Mouse (Mus musculus): ENCODE results near the gene Fam171a1. TPM values are rescaled to one million over a fixed set of nuclear protein-coding genes. Genes with fewer than 3 reads are reported as not detected.
"Not testable (repeated sequence)": the region's sequence is repeated elsewhere in the genome, so short reads cannot be mapped to it uniquely, and the experiment has no call there.

Gene Fam171a1
- polyA plus RNA-seq, 1 experiment from 2014 or later, result 40.7 TPM

DNA sequence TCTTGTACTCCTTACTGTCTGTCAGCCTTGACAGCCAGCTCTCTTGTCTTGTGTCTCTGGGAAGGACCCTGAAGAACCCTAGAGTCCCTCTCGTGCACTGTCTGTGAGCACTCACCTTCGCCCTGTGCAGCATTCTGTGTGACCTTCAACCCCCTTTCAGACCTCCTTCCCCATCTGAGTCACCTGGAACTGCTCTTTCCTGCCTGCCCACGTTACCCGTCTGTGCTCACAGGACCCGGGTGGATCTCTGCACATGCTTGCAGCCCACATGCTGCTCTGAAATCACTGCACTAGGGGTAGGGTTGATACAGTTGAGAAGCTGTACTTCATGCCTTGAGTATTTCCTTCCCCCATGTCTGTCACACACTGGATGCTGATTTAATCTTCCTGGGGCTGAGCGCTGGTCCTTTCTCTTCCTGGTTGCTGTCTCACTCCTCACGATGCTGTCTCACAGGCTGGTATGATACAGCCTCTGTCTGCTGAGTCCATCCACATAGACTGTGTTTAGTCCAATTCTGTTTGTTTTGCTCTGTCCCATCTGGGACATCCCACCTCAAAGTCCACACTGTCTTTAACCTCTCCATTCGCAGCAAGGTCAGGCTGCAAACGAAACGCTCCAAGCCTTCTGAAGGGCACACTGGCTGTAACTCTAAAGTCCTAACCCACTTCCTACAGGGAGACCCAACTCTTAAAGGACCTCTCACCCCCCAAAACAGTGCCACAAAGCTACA, 74.9 kb downstream of the Fam171a1 start:
- Histone ChIP-seq H3K36me3 (peaks cover 45% of the 10 kb centered on the region), H3K27me3 (ENCODE audit: low read depth, poor library complexity, severe bottlenecking) (no peaks in the 10 kb centered on the region), H3K27ac (no peak overlapping the region), H3K4me3 (no peak overlapping the region), H3K9me3 (replicated peaks) (no peaks in the 10 kb centered on the region), H3K4me1 (no peaks in the 10 kb centered on the region)
- WGBS, result 91% methylated on average over 10 of the region's 10 CpGs
- no peak for DNase-seq (ENCODE audit: low spot score)

DNA sequence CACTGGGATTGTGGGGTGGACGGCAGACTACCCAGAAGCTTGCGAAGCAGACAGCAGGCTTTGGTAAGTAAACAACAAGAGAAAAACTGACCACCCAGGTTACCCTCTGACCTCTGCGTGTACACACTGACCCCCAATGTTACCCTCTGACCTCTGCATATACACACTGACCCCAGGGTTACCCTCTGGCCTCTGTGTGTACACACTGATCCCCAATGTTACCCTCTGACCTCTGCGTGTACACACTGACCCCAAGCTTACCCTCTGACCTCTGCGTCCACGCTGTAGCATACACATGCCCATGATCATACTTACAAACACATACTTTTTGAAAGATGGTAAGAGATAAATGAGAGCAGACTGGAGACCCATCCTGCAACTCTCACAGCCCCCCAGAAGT, 77.1 kb downstream of the Fam171a1 start:
- H3K36me3 ChIP-seq, result peaks cover 43% of the 10 kb centered on the region
- 87% methylated on average over 6 of the region's 6 CpGs for WGBS
- H3K9me3 ChIP-seq (replicated peaks), result no peaks in the 10 kb centered on the region
- no peaks in the 10 kb centered on the region for H3K27me3 ChIP-seq (ENCODE audit: low read depth, poor library complexity, severe bottlenecking)
- no peak overlapping the region for H3K27ac ChIP-seq
- no peak for DNase-seq (ENCODE audit: low spot score)
- peaks cover 8% of the 10 kb centered on the region for H3K4me1 ChIP-seq
- H3K4me3 ChIP-seq, result no peak overlapping the region

DNA sequence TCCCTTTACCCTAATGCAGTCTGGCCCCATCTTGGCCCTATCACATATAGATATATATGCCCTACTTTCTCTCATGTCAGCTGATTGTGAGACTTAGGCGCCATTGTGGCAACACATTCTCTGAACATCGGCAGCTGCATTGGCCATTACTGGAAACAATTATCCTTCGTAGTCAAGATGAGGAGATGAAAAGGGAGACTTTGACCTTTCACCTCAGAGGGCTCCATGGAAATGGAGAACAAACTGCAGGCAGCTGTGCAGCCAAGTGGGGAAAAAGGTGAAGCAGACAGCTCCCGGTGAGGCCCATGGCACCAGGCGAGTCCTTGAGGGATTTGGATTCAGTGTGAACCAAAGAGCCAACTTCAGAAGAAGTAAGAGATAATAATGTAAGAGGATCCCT, 81.5 kb downstream of the Fam171a1 start:
- H3K4me3 ChIP-seq, result no peak overlapping the region
- WGBS, result 26% methylated on average over 5 of the region's 5 CpGs
- peaks cover 8% of the 10 kb centered on the region for H3K4me1 ChIP-seq
- no peaks in the 10 kb centered on the region for H3K9me3 ChIP-seq (replicated peaks)
- DNase-seq (ENCODE audit: low spot score), result no peak
- peaks cover 44% of the 10 kb centered on the region for H3K36me3 ChIP-seq
- H3K27me3 ChIP-seq (ENCODE audit: low read depth, poor library complexity, severe bottlenecking), result no peaks in the 10 kb centered on the region
- H3K27ac ChIP-seq, result no peak overlapping the region

DNA sequence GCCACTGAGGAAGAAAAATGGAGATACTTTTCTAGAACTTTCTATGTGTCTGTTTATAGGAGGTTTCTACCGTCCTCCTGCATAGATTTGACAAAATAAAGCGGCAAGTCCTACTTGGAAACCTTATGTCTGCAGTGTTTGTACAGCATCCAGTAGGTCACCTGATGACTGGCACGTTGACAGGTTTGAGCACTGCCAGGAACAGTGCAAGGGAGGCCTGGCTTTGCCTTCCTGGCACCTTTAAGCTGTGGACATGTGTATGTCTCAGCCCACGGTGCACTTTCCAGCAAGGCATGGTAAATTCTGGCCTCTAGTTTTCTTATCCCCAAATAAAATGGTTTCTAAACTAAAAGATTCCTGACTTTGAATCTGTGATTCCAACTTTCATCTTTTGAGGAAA, 86.4 kb downstream of the Fam171a1 start:
- Histone ChIP-seq H3K36me3 (peaks cover 49% of the 10 kb centered on the region), H3K4me1 (peaks cover 3% of the 10 kb centered on the region), H3K9me3 (replicated peaks) (no peaks in the 10 kb centered on the region), H3K4me3 (no peak overlapping the region), H3K27me3 (ENCODE audit: low read depth, poor library complexity, severe bottlenecking) (no peaks in the 10 kb centered on the region), H3K27ac (no peak overlapping the region)
- 93% methylated on average over 4 of the region's 4 CpGs for WGBS
- DNase-seq (ENCODE audit: low spot score), result no peak

DNA sequence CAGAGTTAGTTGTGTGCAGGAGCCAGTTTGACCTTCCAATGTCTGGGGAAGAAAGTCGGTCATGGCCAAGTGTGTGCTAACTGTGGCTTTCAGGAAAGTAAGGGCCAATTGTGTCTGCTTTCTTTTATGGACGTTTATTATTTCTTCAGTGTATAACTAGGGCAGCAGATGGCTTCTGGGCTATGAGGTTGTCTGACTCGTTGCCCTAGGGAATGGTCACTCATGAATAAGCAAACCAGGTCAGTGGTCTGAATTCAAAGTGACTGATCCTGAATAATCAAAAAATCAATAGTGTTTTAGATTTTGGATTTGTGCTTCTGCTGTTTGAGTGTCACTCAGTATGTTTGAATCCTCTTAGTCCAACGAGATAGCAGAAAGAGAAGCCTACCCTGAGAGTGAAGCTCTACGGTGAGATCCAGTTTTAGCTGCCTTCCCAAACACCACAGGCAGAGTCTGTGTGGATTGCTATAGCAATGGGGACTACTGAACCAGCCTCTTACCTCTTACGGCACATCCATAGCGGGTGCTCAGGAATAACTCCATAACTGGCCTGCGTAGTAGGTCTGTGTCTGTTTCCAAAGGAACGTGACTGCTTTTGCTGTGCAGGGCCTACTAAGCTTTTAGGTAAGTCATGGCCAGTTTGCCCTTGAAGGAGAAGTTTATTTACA, 93.1 kb downstream of the Fam171a1 start:
- WGBS, result 93% methylated on average over 9 of the region's 9 CpGs
- no peaks in the 10 kb centered on the region for H3K9me3 ChIP-seq (replicated peaks)
- no peaks in the 10 kb centered on the region for H3K27me3 ChIP-seq (ENCODE audit: low read depth, poor library complexity, severe bottlenecking)
- no peak overlapping the region for H3K27ac ChIP-seq
- no peak overlapping the region for H3K4me3 ChIP-seq
- no peaks in the 10 kb centered on the region for H3K4me1 ChIP-seq
- no peak for DNase-seq (ENCODE audit: low spot score)
- peaks cover 25% of the 10 kb centered on the region for H3K36me3 ChIP-seq

DNA sequence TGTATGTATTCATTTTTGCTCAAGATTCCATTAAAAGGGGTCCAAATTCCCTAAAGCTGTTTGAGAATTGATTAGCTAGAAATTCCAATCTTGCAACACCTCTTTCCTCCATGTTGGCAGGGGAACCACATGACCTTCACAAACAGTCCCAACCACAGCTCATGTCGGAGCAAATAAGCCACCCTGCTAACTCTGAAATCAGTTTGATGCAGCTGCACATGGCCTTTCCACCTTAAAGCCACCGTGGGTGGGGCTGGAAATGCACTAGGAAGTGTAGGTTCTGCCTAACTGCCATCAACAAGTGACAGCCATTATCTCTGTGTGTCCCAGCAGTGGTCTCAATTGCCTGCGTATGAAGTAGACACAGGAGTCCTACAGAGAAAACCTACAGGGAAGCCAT, 101.5 kb downstream of the Fam171a1 start:
- H3K9me3 ChIP-seq (replicated peaks), result no peaks in the 10 kb centered on the region
- no peaks in the 10 kb centered on the region for H3K27me3 ChIP-seq (ENCODE audit: low read depth, poor library complexity, severe bottlenecking)
- H3K27ac ChIP-seq, result no peak overlapping the region
- DNase-seq (ENCODE audit: low spot score), result no peak
- peaks cover 16% of the 10 kb centered on the region for H3K36me3 ChIP-seq
- H3K4me1 ChIP-seq, result no peaks in the 10 kb centered on the region
- H3K4me3 ChIP-seq, result no peak overlapping the region
- 87% methylated on average over 3 of the region's 3 CpGs for WGBS

DNA sequence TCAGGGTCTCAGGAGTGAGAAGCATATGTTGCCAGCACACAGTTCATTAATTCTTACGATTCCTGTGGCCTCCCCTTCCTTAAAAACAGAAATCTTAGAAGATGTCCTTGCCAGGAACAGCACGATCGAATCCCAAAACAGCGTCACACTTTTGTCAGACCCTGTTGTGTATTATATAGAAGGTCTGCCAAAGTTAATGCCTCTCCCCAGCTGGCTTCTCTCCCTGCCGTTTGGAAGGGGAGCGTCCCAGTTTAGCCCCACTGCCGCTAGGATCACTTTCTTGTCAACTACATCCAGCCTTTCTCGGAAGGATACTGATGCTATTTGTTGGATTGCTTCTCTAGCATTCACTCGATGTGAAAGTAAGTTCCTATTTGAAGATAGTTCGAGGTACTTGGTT, 102.6 kb downstream of the Fam171a1 start:
- H3K9me3 ChIP-seq (replicated peaks), result no peaks in the 10 kb centered on the region
- peaks cover 17% of the 10 kb centered on the region for H3K36me3 ChIP-seq
- no peaks in the 10 kb centered on the region for H3K4me1 ChIP-seq
- no peak overlapping the region for H3K4me3 ChIP-seq
- H3K27me3 ChIP-seq (ENCODE audit: low read depth, poor library complexity, severe bottlenecking), result no peaks in the 10 kb centered on the region
- WGBS, result 91% methylated on average over 10 of the region's 10 CpGs
- no peak overlapping the region for H3K27ac ChIP-seq
- DNase-seq (ENCODE audit: low spot score), result no peak

DNA sequence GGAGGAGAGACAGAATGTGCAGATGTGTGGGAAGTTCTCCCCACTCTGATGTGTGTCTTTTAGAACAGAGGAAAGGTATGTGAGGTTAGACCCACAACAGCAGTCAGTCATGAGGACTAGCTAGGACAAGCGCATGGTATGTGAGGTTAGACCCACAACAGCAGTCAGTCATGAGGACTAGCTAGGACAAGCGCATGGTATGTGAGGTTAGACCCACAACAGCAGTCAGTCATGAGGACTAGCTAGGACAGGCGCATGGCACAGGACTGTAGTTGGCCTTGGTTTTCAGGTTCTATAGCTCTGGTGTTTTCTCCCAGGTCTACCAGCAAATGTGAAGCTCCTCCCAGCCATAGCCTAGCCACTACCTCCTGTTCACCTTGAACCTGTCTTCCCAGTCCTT, 103.6 kb downstream of the Fam171a1 start:
- WGBS, result 97% methylated on average over 3 of the region's 3 CpGs
- not testable (repeated sequence) for H3K27me3 ChIP-seq (ENCODE audit: low read depth, poor library complexity, severe bottlenecking); H3K4me1 ChIP-seq; DNase-seq (ENCODE audit: low spot score); H3K4me3 ChIP-seq; H3K9me3 ChIP-seq (replicated peaks); H3K27ac ChIP-seq
- H3K36me3 ChIP-seq, result peaks cover 17% of the 10 kb centered on the region

DNA sequence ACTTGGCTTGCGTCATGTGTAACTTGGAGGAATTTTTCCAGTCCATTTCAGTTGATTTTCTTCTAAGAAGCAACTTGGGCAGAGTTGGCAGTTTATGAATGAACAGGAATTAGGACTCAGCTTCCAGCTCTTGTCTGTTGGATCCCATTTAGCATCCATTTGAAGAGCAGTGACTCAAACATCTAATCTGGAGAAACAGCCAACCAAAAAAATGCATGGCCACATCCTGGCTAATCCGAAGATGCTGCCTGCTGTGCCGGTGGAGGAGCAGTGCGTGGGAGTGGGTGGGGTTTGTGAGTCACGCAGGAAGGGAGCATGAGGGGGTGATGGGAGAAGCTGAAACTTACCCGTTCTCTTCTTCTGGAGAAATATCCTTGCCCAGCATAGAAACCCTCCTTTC, 104.2 kb downstream of the Fam171a1 start:
- 82% methylated on average over 6 of the region's 6 CpGs for WGBS
- Histone ChIP-seq H3K27ac (no peak overlapping the region), H3K4me3 (no peak overlapping the region), H3K36me3 (peaks cover 17% of the 10 kb centered on the region), H3K9me3 (replicated peaks) (no peaks in the 10 kb centered on the region), H3K4me1 (no peaks in the 10 kb centered on the region), H3K27me3 (ENCODE audit: low read depth, poor library complexity, severe bottlenecking) (no peaks in the 10 kb centered on the region)
- DNase-seq (ENCODE audit: low spot score), result no peak

DNA sequence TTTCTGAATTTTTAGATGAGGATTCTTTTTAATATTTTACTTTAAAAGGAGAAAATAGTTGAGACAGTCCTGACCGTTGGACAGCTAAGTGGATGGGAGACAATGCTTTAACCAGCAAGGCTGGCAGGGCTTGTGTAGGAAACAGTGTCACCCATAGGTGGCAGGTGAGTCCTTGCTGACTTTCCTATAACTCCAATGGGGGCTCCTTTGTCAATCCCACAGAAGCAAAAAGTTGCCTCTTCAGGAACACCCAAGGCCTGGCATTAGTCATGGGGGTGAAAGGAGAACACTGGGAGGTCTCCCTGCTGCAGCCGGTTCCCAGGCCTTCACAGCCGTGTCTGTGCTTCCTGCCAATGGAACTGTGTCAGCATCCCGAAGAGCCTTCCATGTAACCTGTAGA, 114.5 kb downstream of the Fam171a1 start:
- 84% methylated on average over 4 of the region's 4 CpGs for WGBS
- no peak for DNase-seq (ENCODE audit: low spot score)
- Histone ChIP-seq H3K27me3 (ENCODE audit: low read depth, poor library complexity, severe bottlenecking) (no peaks in the 10 kb centered on the region), H3K9me3 (replicated peaks) (no peaks in the 10 kb centered on the region), H3K36me3 (peaks cover 26% of the 10 kb centered on the region), H3K4me1 (no peaks in the 10 kb centered on the region), H3K4me3 (no peak overlapping the region), H3K27ac (no peak overlapping the region)

DNA sequence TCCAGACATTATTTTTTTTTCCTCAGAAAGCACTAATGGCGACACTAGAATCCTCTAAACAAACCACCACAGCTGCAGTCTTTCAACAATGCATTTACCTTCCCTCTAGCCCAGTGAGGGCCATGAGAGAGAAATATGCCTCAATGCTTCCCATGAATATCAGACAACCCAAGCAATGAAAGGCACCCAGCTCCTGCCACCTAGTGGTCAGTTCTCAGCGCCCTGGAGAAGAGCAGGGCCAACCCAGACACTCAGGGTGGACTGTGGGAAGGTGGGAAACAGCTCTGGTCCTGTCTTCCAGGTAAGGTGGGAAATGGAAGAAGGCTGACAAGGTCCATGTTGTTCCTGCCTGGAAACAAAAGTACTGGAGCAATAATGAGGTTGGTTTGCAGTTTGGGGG, 115.0 kb downstream of the Fam171a1 start:
- no peak overlapping the region for H3K27ac ChIP-seq
- no peak overlapping the region for H3K4me3 ChIP-seq
- H3K9me3 ChIP-seq (replicated peaks), result no peaks in the 10 kb centered on the region
- peaks cover 26% of the 10 kb centered on the region for H3K36me3 ChIP-seq
- no peaks in the 10 kb centered on the region for H3K27me3 ChIP-seq (ENCODE audit: low read depth, poor library complexity, severe bottlenecking)
- peak; percentile 52 for DNase-seq (ENCODE audit: low spot score)
- no peaks in the 10 kb centered on the region for H3K4me1 ChIP-seq
- WGBS, result 19% methylated on average over 2 of the region's 2 CpGs

DNA sequence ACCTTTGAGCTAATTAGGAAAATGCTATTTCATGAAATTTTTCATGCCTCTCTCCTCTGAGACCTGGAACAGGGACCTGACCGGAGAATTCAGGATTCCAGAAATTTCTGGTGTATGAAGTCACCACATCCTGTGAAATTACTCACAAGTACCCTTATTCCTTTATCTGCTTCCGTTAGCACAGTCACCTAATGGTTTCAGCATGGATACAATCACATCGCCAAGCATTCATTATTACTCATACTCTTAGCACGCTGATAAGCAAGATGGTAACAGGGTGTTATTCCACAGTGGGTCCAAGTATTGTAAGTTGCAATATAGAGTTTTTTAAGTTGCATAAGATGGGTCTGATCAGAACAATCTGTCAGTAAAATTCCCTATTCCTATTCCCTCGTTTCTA, 125.2 kb downstream of the Fam171a1 start:
- no peaks in the 10 kb centered on the region for H3K9me3 ChIP-seq (replicated peaks)
- no peak overlapping the region for H3K27ac ChIP-seq
- no peaks in the 10 kb centered on the region for H3K36me3 ChIP-seq
- no peak for DNase-seq (ENCODE audit: low spot score)
- H3K27me3 ChIP-seq (ENCODE audit: low read depth, poor library complexity, severe bottlenecking), result no peaks in the 10 kb centered on the region
- 82% methylated on average over 5 of the region's 5 CpGs for WGBS
- no peak overlapping the region for H3K4me3 ChIP-seq
- H3K4me1 ChIP-seq, result no peaks in the 10 kb centered on the region

DNA sequence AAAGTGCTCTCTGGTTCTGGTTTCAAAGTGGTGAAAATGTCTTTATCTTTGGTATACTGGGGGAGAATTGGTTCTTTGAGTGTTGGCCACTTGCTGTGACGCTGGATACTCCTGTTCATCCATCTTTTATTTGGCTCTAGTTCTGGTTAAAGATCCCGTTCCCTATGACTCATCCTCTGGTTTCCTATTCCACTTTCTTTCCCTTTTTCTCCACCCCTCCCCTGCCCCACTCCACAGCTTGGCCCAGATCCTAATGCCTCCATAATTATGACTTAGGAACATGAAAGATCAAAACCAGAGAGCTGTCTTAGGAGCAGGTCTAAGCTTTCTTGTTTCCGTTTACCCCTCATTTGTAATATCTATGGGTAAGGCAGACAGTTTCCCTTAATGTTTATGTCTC, 130.2 kb downstream of the Fam171a1 start:
- no peaks in the 10 kb centered on the region for H3K36me3 ChIP-seq
- H3K4me1 ChIP-seq, result no peaks in the 10 kb centered on the region
- no peak for DNase-seq (ENCODE audit: low spot score)
- H3K4me3 ChIP-seq, result no peak overlapping the region
- H3K27me3 ChIP-seq (ENCODE audit: low read depth, poor library complexity, severe bottlenecking), result no peaks in the 10 kb centered on the region
- WGBS, result 87% methylated on average over 3 of the region's 3 CpGs
- no peaks in the 10 kb centered on the region for H3K9me3 ChIP-seq (replicated peaks)
- no peak overlapping the region for H3K27ac ChIP-seq

Measured in limb, embryonic 10.5 days (tissue).